Mouse (Mus musculus) heart, adult 2 months (tissue): ENCODE measurements around the gene Strn.

ENCODE experiments used
- CTCF ChIP-seq: fragments of 200-600 bp; IDR thresholded peaks from 2 replicates; pipeline ENCODE4 v1.8.1; 2022; ENCODE audit warnings: antibody characterized with exemption, mild to moderate bottlenecking, moderate library complexity
- EP300 ChIP-seq: fragments of 200-500 bp; IDR thresholded peaks from 2 replicates; pipeline ENCODE4 v1.6.1; 2011; ENCODE audit warnings: low read depth, low read length, control low read depth; ENCODE audit not compliant: insufficient read depth
- POLR2A ChIP-seq: fragments of 200-500 bp; IDR thresholded peaks from 2 replicates; pipeline ENCODE4 v1.6.1; 2011; ENCODE audit warnings: mild to moderate bottlenecking, low read depth, low read length, control low read depth; ENCODE audit not compliant: insufficient read depth

DNA sequence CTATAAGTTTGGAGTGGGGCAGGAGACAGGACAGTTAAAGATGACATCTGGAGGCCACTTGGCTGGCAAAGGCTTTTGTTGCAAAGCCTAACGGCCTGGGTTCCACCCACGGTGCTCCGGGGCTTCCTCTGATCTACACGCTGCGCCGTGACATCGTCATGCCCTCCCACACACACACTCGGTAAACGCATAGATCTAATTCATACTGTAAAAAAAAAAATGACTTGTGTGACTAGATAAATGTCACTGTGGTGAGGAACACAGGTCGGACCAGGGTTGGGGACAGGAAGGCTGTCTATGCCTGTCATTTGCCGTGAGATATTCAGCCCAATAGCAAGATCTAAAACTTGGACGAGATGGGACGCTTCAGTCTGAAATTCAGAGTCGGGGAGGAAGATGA is 134.7 kb downstream of the Strn start:
- TF ChIP-seq CTCF = no peak
- TF ChIP-seq POLR2A = no peak
- no peak for TF ChIP-seq EP300
